Mouse (Mus musculus) gastrocnemius, adult 18-20 months (tissue): ENCODE measurements around the gene Agtrap. TPM values are rescaled to one million over a fixed set of nuclear protein-coding genes. Genes with fewer than 3 reads are reported as not detected.

Experiments used
- DNase-seq: peaks from one replicate; pipeline ENCODE4 v3.0.0; 2021; ENCODE audit warnings: low spot score
- total RNA-seq, 2 experiments: library from RNA; stranded (reverse); gene quantifications; 2 replicates each; pipeline ENCODE4 v1.2.3; 2021

Gene Agtrap
- total RNA-seq, 2 experiments from 2014 or later: 9.3 to 12.8 TPM

GRCm38 (mm10) chr4:148107621-148108291 is 19.9 kb upstream of the Agtrap start:
- peak; percentile 54 for DNase-seq

- no peak for DNase-seq
Observed at GRCm38 (mm10) chr4:148104146-148104545, 16.3 kb upstream of the Agtrap start.

GRCm38 (mm10) chr4:148101801-148102527 is 14.1 kb upstream of the Agtrap start:
- peak; percentile 59 for DNase-seq

- DNase-seq: no peak
Observed at GRCm38 (mm10) chr4:148098666-148099065, 10.8 kb upstream of the Agtrap start.

GRCm38 (mm10) chr4:148097936-148098335 is 10.1 kb upstream of the Agtrap start:
- DNase-seq: no peak

GRCm38 (mm10) chr4:148095081-148095480 is 7.2 kb upstream of the Agtrap start:
- no peak for DNase-seq

GRCm38 (mm10) chr4:148094161-148094560 is 6.3 kb upstream of the Agtrap start:
- DNase-seq: no peak

GRCm38 (mm10) chr4:148092551-148093271 is 4.9 kb upstream of the Agtrap start:
- no peak for DNase-seq

GRCm38 (mm10) chr4:148091181-148091580 is 3.4 kb upstream of the Agtrap start:
- DNase-seq: no peak

- no peak for DNase-seq
Observed at GRCm38 (mm10) chr4:148089166-148089565, 1.3 kb upstream of the Agtrap start.

- DNase-seq: peak; percentile 62
Observed at GRCm38 (mm10) chr4:148087091-148087906, 532 bp downstream of the Agtrap start.

- DNase-seq: no peak
Observed at GRCm38 (mm10) chr4:148085907-148086305, 1.9 kb downstream of the Agtrap start.

GRCm38 (mm10) chr4:148085131-148085906 is 2.5 kb downstream of the Agtrap start:
- DNase-seq: no peak

- peak; percentile 65 for DNase-seq
Observed at GRCm38 (mm10) chr4:148084261-148084714, 3.5 kb downstream of the Agtrap start.

GRCm38 (mm10) chr4:148083176-148083899 is 4.5 kb downstream of the Agtrap start:
- no peak for DNase-seq

GRCm38 (mm10) chr4:148082257-148083044 is 5.4 kb downstream of the Agtrap start:
- DNase-seq: peak; percentile 74

GRCm38 (mm10) chr4:148081201-148081600 is 6.6 kb downstream of the Agtrap start:
- no peak for DNase-seq

GRCm38 (mm10) chr4:148080597-148080973 is 7.2 kb downstream of the Agtrap start:
- no peak for DNase-seq
